Mouse (Mus musculus): ENCODE results near the gene Trpm3. TPM values are rescaled to one million over a fixed set of nuclear protein-coding genes. Genes with fewer than 3 reads are reported as not detected.

Trpm3 gene
- polyA plus RNA-seq, 1 experiment from 2014 or later = 0.23 TPM

- no peak for ATAC-seq
- H3K27me3 ChIP-seq (replicated peaks; ENCODE audit: control insufficient read depth, insufficient read depth, low read length) = no peaks in the 10 kb centered on the region
- WGBS = 77% methylated on average over 4 of the region's 4 CpGs
Measured at GRCm38 (mm10) chr19:22958414-22958813, 819.6 kb downstream of the Trpm3 start.

GRCm38 (mm10) chr19:22960450-22961265, 821.8 kb downstream of the Trpm3 start:
- Histone ChIP-seq H3K9me3 (ENCODE audit: control insufficient read depth) (no peaks in the 10 kb centered on the region), H3K9ac (ENCODE audit: low read depth, low read length) (no peak overlapping the region), H3K36me3 (ENCODE audit: control insufficient read depth, insufficient read depth) (no peaks in the 10 kb centered on the region), H3K27me3 (replicated peaks; ENCODE audit: control insufficient read depth, insufficient read depth, low read length) (no peaks in the 10 kb centered on the region), H3K27ac (ENCODE audit: low read depth, low read length) (no peak overlapping the region), H3K4me3 (ENCODE audit: low read depth, low read length) (no peak overlapping the region), H3K4me1 (replicated peaks; ENCODE audit: control insufficient read depth, insufficient read depth, low read length) (no peaks in the 10 kb centered on the region), H3K4me2 (replicated peaks; ENCODE audit: low read depth) (no peak overlapping the region)
- peak; percentile 34 for TF ChIP-seq CTCF (IDR thresholded peaks at IDR 0.05; ENCODE audit: low read depth)
- ATAC-seq = no peak
- 68% methylated on average over 14 of the region's 14 CpGs for WGBS

More at GRCm38 (mm10) chr19:22958414-22958813, 819.6 kb downstream of the Trpm3 start:
- no peak for TF ChIP-seq CTCF (IDR thresholded peaks at IDR 0.05; ENCODE audit: low read depth)
- Histone ChIP-seq H3K27ac (ENCODE audit: low read depth, low read length) (no peak overlapping the region), H3K9ac (ENCODE audit: low read depth, low read length) (no peak overlapping the region), H3K4me2 (replicated peaks; ENCODE audit: low read depth) (no peak overlapping the region), H3K36me3 (ENCODE audit: control insufficient read depth, insufficient read depth) (no peaks in the 10 kb centered on the region), H3K4me1 (replicated peaks; ENCODE audit: control insufficient read depth, insufficient read depth, low read length) (no peaks in the 10 kb centered on the region), H3K9me3 (ENCODE audit: control insufficient read depth) (no peaks in the 10 kb centered on the region), H3K4me3 (ENCODE audit: low read depth, low read length) (no peak overlapping the region)

- ATAC-seq = no peak
- peak; percentile 37 for TF ChIP-seq CTCF (IDR thresholded peaks at IDR 0.05; ENCODE audit: low read depth)
- Histone ChIP-seq H3K9ac (ENCODE audit: low read depth, low read length) (no peak overlapping the region), H3K27me3 (replicated peaks; ENCODE audit: control insufficient read depth, insufficient read depth, low read length) (no peaks in the 10 kb centered on the region), H3K4me3 (ENCODE audit: low read depth, low read length) (no peak overlapping the region), H3K36me3 (ENCODE audit: control insufficient read depth, insufficient read depth) (no peaks in the 10 kb centered on the region), H3K4me1 (replicated peaks; ENCODE audit: control insufficient read depth, insufficient read depth, low read length) (no peaks in the 10 kb centered on the region), H3K9me3 (ENCODE audit: control insufficient read depth) (no peaks in the 10 kb centered on the region), H3K27ac (ENCODE audit: low read depth, low read length) (no peak overlapping the region), H3K4me2 (replicated peaks; ENCODE audit: low read depth) (no peak overlapping the region)
- 70% methylated on average over 12 of the region's 12 CpGs for WGBS
Measured at GRCm38 (mm10) chr19:22962001-22962708, 823.3 kb downstream of the Trpm3 start.

- H3K36me3 ChIP-seq (ENCODE audit: control insufficient read depth, insufficient read depth) = no peaks in the 10 kb centered on the region
- no peak for ATAC-seq
- H3K9me3 ChIP-seq (ENCODE audit: control insufficient read depth) = no peaks in the 10 kb centered on the region
- no peak overlapping the region for H3K4me3 ChIP-seq (ENCODE audit: low read depth, low read length)
- H3K27ac ChIP-seq (ENCODE audit: low read depth, low read length) = no peak overlapping the region
- H3K4me2 ChIP-seq (replicated peaks; ENCODE audit: low read depth) = no peak overlapping the region
- no peaks in the 10 kb centered on the region for H3K4me1 ChIP-seq (replicated peaks; ENCODE audit: control insufficient read depth, insufficient read depth, low read length)
- WGBS = 52% methylated on average over 8 of the region's 8 CpGs
- TF ChIP-seq CTCF (IDR thresholded peaks at IDR 0.05; ENCODE audit: low read depth) = no peak
- no peak overlapping the region for H3K9ac ChIP-seq (ENCODE audit: low read depth, low read length)
- H3K27me3 ChIP-seq (replicated peaks; ENCODE audit: control insufficient read depth, insufficient read depth, low read length) = no peaks in the 10 kb centered on the region
Measured at GRCm38 (mm10) chr19:22962731-22963130, 823.9 kb downstream of the Trpm3 start.

GRCm38 (mm10) chr19:22963726-22964398, 825.0 kb downstream of the Trpm3 start:
- Histone ChIP-seq H3K9me3 (ENCODE audit: control insufficient read depth) (no peaks in the 10 kb centered on the region), H3K9ac (ENCODE audit: low read depth, low read length) (no peak overlapping the region)
- WGBS = 74% methylated on average over 6 of the region's 6 CpGs

GRCm38 (mm10) chr19:22965470-22965869, 826.6 kb downstream of the Trpm3 start:
- no peak for ATAC-seq
- TF ChIP-seq CTCF (IDR thresholded peaks at IDR 0.05; ENCODE audit: low read depth) = no peak
- no peaks in the 10 kb centered on the region for H3K27me3 ChIP-seq (replicated peaks; ENCODE audit: control insufficient read depth, insufficient read depth, low read length)
- no peaks in the 10 kb centered on the region for H3K9me3 ChIP-seq (ENCODE audit: control insufficient read depth)
- H3K4me3 ChIP-seq (ENCODE audit: low read depth, low read length) = no peak overlapping the region
- H3K4me2 ChIP-seq (replicated peaks; ENCODE audit: low read depth) = no peak overlapping the region
- no peak overlapping the region for H3K9ac ChIP-seq (ENCODE audit: low read depth, low read length)
- 67% methylated on average over 6 of the region's 6 CpGs for WGBS
- no peak overlapping the region for H3K27ac ChIP-seq (ENCODE audit: low read depth, low read length)
- H3K4me1 ChIP-seq (replicated peaks; ENCODE audit: control insufficient read depth, insufficient read depth, low read length) = no peaks in the 10 kb centered on the region
- H3K36me3 ChIP-seq (ENCODE audit: control insufficient read depth, insufficient read depth) = no peaks in the 10 kb centered on the region

More at GRCm38 (mm10) chr19:22963726-22964398, 825.0 kb downstream of the Trpm3 start:
- Histone ChIP-seq H3K4me2 (replicated peaks; ENCODE audit: low read depth) (no peak overlapping the region), H3K27me3 (replicated peaks; ENCODE audit: control insufficient read depth, insufficient read depth, low read length) (no peaks in the 10 kb centered on the region), H3K36me3 (ENCODE audit: control insufficient read depth, insufficient read depth) (no peaks in the 10 kb centered on the region), H3K4me1 (replicated peaks; ENCODE audit: control insufficient read depth, insufficient read depth, low read length) (no peaks in the 10 kb centered on the region), H3K27ac (ENCODE audit: low read depth, low read length) (no peak overlapping the region), H3K4me3 (ENCODE audit: low read depth, low read length) (no peak overlapping the region)
- no peak for TF ChIP-seq CTCF (IDR thresholded peaks at IDR 0.05; ENCODE audit: low read depth)
- no peak for ATAC-seq
